Mouse (Mus musculus) C2C12 (cell line): ENCODE results near the gene Nemp1.

Experiments used
- CEBPB ChIP-seq: IDR thresholded peaks from one replicate; pipeline ENCODE4 v1.6.1; 2011; ENCODE audit warnings: low read depth, mild to moderate bottlenecking, control low read depth, moderate library complexity
- CTCF ChIP-seq: IDR thresholded peaks from one replicate; pipeline ENCODE4 v1.5.1; 2011; ENCODE audit not compliant: control insufficient read depth, insufficient read depth, insufficient read length
- MAX ChIP-seq: IDR thresholded peaks from one replicate; pipeline ENCODE4 v1.6.1; 2011; ENCODE audit warnings: mild to moderate bottlenecking, control low read depth
- MYOD1 ChIP-seq: IDR thresholded peaks from one replicate; pipeline ENCODE4 v1.6.1; 2011; ENCODE audit warnings: low read depth; ENCODE audit not compliant: control insufficient read depth, insufficient read length
- MYOG ChIP-seq: IDR thresholded peaks from one replicate; pipeline ENCODE4 v1.6.1; 2011; ENCODE audit not compliant: control insufficient read depth, insufficient read length; ENCODE audit errors: extremely low read depth
- USF1 ChIP-seq: IDR thresholded peaks from one replicate; pipeline ENCODE4 v1.6.1; 2011; ENCODE audit warnings: low read depth, mild to moderate bottlenecking, control low read depth, moderate library complexity

DNA sequence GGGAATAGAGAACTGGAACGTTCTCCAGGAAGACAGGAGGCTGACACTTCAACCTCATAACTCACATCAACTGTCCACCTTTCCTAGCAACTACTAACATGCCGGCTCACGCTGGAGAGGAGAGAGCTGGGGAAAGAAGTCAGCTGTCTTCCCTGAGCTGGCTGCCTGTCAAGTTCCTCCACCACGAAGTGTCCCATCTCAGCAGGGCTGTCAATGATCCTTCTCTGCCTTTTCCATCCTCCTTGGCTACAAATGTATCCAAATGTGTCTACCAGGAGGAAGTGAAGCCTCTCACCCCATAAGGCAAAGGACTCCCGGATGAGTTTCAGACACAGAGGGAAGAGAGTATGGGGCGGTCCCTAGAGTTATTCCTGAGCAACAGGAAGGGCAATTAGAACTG, 48.5 kb upstream of the Nemp1 start:
- TF ChIP-seq CTCF: no peak
- TF ChIP-seq USF1: no peak
- TF ChIP-seq MYOD1: peak; percentile 40
- TF ChIP-seq MAX: no peak
- TF ChIP-seq MYOG: no peak
- TF ChIP-seq CEBPB: no peak
